Mouse (Mus musculus) c-Kit-positive CD71-positive TER-119-negative erythroid progenitor cells, embryonic 14.5 days (primary cell): Measurements from ENCODE around the gene Sowaha.

Source experiments
- DNase-seq: peaks from one replicate; pipeline ENCODE4 v3.0.0-alpha.2; 2013; ENCODE audit warnings: low read depth

The Sowaha gene

GRCm38 (mm10) chr11:53505026-53505663 lies 25.1 kb upstream of the Sowaha start:
- DNase-seq: no peak

GRCm38 (mm10) chr11:53504376-53504775 lies 24.3 kb upstream of the Sowaha start:
- DNase-seq: no peak

GRCm38 (mm10) chr11:53503738-53504137 lies 23.7 kb upstream of the Sowaha start:
- DNase-seq: no peak

DNA sequence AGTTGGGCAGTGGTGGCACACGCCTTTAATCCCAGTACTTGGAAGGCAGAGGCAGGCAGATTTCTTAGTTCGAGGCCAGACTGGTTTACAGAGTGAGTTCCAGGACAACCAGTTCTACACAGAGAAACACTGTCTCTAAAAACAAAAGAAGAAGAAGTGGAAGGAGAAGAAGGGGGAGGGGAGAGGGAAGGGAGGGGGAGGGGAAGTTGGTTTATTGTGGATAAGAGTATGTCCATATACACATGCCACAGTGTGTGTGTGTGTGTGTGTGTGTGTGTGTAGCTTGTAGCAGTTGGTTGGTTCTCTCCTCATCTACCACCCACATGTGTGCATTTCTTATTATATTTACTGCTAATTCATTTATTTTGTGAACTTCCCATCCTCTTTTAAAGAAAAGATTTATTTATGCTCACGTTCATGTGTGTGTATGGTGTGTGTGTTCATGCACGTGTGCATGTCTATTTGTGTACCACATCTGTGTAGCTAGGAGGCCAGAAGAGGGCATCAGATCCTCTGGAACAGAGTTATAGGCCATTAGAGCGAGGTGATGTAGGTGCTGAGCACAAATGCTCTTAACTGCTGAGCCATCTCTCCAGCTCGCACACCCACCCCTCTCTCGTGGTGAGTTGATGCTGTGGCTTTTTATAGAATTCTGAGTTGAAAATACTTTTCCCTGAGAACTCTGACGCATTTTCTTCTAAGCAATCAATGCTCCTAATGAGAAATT lies 22.1 kb upstream of the Sowaha start:
- DNase-seq: no peak

DNA sequence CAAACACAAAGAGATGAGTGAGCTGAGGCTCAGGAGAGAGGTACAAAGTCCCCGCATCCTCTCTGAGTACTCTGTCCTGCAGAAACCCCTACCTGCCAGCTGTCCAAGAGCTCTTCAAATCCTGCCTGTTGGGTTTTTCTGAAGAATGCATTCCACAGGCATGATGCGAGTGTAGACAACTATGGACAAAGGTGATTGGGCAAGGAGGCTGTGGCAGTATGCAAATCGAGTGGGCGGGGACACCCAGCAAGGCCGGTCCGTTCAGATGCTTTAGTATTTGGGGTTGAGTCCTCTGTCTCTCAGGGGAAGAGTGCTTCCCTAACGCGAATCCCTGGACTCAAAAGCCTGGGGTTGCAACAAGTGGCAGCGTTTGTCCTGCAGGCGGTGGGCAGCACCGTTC lies 20.5 kb upstream of the Sowaha start:
- DNase-seq: no peak

- DNase-seq: no peak
Measured at GRCm38 (mm10) chr11:53496946-53497345, 16.9 kb upstream of the Sowaha start.

GRCm38 (mm10) chr11:53495417-53495816 lies 15.3 kb upstream of the Sowaha start:
- DNase-seq: no peak

DNA sequence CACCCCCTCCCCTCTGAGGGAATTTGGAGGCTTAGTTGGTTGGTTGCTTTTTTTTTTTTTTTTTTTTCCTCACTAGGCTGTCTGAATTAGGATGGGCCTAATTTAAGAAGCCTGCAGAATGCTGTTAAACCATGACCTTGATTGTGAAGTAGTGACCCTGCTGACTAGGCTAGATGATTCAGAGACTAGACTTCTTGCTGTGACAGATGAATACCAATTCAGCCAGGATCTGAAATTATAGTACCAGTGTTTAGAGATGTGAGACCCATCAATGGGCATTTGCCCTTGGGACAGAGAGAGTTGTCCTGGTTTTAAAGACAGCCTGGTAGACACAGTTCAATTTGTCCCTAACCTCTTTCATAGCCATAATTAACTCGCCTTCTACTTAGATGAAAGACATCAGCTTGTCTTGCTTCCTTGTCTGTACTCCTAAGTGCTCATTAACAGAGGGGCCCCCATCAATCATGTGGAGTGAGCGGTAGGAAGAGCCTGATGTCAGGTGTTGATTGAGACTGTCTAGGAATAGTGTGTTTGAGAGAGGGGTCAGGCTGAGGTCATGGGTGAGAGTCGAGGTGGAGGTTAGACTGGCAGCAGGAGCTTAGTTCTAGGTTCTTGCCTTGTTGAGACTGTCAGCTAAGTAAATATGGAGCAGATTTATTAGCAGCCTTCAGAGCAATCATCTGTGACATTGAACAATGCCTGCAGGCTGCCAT lies 13.3 kb upstream of the Sowaha start:
- DNase-seq: no peak

GRCm38 (mm10) chr11:53491954-53492401 lies 11.9 kb upstream of the Sowaha start:
- DNase-seq: no peak

- no peak for DNase-seq
Measured at GRCm38 (mm10) chr11:53489421-53489820, 9.3 kb upstream of the Sowaha start.

DNA sequence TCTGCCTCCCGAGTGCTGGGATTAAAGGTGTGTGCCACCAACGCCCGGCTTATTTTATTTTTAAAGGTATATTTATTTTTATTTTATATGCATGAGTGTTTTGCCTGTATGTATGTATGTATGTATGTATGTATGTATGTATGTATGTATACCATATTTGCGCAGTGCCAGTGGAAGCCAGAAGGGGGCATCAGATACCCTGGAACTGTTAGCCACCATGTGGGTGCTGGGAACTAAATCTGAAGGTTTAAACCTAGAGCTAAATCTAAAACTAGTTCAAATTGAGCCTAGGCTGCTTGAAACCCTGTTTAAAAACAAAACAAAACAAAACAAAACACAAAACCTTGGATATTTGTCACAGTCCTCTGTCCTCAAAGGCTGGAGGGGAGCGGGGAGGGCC lies 8.9 kb upstream of the Sowaha start:
- DNase-seq: no peak

GRCm38 (mm10) chr11:53486822-53487594 lies 6.9 kb upstream of the Sowaha start:
- DNase-seq: no peak

- DNase-seq: no peak
Measured at GRCm38 (mm10) chr11:53486351-53486750, 6.3 kb upstream of the Sowaha start.

GRCm38 (mm10) chr11:53485719-53486118 lies 5.6 kb upstream of the Sowaha start:
- no peak for DNase-seq

DNA sequence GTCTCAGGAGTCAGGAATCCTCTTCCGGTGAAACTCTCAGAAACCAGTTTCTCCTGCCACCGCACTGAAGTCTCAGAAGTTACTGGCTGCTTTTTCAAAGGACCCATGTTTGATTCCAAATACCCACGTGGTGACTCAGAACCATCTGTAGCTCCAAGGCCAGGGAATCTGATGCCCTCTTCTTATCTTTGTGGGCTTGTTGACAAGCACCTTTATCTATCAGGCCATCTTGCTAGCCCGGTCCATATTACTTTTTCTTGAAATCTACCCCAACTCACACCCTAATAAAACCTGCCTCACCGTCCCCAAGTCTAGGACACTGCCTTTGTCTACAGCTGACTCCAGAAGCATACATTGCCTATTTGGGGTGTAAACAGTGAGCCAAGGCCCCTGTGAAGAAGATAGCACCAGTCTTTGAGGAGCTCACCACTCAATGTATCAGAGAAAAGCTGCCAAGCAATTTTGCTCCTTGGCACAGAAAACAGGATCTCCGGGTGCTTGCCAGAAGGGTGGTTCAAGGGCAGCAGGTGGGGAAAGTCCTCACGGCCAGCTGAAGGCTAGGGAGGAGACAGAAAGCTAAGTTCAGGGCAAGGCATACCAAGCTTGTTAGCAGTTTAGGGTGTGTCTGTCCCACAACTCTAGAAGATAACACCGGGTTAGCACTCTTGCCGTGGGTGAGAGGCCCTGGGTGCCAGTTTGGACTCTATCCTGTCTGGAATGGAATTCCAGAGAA lies 3.3 kb upstream of the Sowaha start:
- DNase-seq: no peak

GRCm38 (mm10) chr11:53481088-53481730 lies 1.1 kb upstream of the Sowaha start:
- no peak for DNase-seq

- no peak for DNase-seq
Measured at GRCm38 (mm10) chr11:53479171-53479782, 797 bp downstream of the Sowaha start.

- DNase-seq: no peak
Measured at GRCm38 (mm10) chr11:53478383-53479170, 1.5 kb downstream of the Sowaha start.

- no peak for DNase-seq
Measured at GRCm38 (mm10) chr11:53477833-53478232, 2.2 kb downstream of the Sowaha start.

DNA sequence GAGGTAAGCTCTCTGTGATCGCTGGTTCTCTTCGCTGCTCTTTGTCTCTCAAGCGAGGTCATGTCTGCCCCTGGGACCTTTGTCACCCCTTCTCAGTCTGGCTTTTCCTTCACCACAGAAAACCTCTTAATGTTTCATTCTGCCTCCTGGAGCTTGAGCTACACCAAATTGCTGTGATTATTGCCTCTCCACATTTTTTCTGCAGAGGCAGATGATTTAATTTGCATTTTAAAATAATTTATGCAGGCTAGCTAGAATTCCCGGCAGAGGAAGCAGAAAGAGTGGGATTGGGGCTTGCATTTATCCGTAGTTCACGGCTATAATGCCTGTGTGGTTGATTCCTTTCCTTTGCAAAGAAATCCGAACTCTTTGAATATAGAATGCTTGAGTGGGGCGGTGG lies 4.5 kb downstream of the Sowaha start:
- DNase-seq: no peak
